Mouse (Mus musculus) c-Kit-positive CD71-negative TER-119-negative erythroid progenitor cells, embryonic 14.5 days (primary cell): Measurements from ENCODE around the gene Coil.
"Not testable (repeated sequence)": the region's sequence is repeated elsewhere in the genome, so short reads cannot be mapped to it uniquely, and the experiment has no call there.

ENCODE experiments used
- DNase-seq: peaks from one replicate; pipeline ENCODE4 v3.0.0-alpha.2; 2013; ENCODE audit warnings: low read depth

Gene Coil

DNA sequence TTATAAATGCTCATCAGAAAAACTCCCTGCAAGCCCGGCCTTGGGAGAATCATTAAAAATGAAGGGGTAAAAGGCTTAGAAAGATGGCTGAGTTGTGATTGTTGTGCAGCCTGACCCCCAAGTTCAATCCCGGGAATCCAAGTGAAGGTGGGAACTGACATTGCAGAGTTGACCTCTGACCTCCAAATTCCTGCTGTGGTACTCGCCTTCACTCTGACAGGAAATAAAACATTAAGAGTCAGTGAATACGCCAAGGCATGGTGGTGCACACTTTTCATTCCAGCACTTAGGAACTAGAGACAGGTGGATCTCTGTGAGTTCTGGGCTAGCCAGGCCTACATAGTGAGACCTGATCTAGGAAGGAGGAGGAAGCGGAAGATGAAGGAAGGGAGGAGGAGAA, 35.4 kb downstream of the Coil start:
- DNase-seq: no peak

GRCm38 (mm10) chr11:89006404-89006803, 36.4 kb downstream of the Coil start:
- no peak for DNase-seq

DNA sequence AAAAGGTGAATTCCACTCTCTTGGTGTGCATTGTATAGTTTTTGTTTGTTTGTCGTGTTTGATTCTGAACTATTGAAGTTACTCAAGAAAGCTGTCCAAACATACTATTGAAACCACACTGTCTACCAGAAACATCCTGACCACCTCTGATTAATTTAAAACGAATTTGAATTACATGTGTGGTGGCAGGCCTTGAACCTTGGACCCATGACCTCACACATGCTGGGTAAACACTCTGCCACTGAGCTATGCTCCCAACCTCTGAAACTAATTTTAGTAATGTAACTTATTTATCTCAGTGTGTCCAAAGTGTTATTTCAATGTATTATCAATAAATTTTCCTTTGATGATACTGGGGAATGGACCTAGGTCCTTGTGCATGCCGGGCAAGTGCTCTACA, 37.5 kb downstream of the Coil start:
- no peak for DNase-seq

DNA sequence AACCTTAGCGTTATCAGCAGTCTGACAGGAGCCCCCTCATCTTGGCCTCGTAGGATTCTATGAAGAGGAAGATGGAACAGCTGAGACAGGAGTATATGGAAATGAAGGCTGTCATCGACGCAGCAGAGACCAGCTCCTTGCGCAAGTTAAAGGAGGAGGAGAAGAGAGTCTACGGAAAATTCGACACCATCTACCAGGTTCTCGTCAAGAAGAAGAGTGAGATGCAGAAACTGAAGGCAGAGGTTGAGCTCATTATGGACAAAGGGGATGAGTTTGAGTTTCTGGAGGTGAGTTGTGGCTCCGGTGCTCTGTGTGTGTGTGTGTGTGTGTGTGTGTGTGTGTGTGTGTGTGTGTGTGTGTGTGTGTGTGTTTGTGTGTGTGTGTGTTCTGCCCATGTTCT, 39.0 kb downstream of the Coil start:
- DNase-seq: no peak

DNA sequence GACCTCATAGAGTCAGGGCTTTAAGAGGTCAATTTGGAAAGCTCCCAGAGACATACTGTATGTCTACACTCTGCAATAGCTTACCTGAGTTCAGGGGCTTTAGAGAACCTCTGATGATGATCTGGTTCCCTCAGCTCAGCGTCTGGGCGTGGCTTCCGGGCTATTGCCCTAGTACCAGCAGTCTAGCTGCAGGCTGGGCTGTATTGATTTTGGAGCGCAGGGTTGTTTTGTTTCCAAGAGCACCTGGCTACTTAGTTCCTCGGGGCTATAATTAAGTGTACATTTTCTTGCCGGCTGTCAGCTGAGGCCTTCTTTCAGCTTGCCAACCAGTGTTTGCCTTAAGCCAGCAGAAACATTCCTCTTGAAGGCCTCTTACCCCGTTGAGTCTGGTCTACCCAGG, 39.4 kb downstream of the Coil start:
- DNase-seq: no peak

- no peak for DNase-seq
These were observed 42.2 kb downstream of the Coil start for GRCm38 (mm10) chr11:89012241-89012640.

GRCm38 (mm10) chr11:89017514-89018182, 47.6 kb downstream of the Coil start:
- DNase-seq: no peak

GRCm38 (mm10) chr11:89020681-89021305, 50.7 kb downstream of the Coil start:
- DNase-seq: no peak

DNA sequence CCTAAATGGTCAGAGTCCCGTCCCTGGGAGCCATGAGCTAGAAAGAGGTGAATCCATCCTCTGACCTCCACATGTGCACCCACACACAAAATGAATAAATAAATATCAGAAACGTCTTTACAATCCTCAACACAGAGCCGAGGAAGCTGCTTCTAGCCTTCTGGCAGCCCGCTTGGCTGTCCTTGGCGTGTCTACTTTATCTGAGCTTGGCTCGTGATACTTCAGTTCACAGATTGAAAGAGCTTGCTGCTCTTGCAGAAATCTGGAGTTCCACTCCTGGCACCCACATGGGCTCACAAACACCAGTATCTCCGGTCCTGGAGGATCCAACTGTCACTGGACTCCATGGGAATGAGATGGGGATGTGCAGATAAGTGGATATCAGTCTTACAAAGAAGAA, 51.6 kb downstream of the Coil start:
- no peak for DNase-seq

- DNase-seq: no peak
These were observed 52.2 kb downstream of the Coil start for GRCm38 (mm10) chr11:89022120-89022731.

DNA sequence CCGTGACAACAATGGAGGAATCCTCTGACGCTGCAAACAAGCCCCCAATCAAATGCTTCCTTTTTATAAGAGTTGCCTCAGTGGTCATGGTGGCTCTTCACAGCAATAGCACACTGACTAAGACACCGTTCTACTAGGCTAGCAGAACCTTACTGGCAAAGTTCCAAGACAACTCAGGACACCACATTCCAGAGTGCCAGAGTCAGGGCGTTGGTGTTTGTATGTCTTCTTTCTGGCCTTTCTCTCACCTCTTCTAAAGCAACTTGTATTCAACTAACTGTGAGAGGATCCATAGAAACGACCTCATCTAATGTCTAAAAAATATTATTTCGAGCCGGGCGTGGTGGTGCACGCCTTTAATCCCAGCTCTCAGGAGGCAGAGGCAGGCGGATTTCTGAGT, 53.4 kb downstream of the Coil start:
- no peak for DNase-seq

DNA sequence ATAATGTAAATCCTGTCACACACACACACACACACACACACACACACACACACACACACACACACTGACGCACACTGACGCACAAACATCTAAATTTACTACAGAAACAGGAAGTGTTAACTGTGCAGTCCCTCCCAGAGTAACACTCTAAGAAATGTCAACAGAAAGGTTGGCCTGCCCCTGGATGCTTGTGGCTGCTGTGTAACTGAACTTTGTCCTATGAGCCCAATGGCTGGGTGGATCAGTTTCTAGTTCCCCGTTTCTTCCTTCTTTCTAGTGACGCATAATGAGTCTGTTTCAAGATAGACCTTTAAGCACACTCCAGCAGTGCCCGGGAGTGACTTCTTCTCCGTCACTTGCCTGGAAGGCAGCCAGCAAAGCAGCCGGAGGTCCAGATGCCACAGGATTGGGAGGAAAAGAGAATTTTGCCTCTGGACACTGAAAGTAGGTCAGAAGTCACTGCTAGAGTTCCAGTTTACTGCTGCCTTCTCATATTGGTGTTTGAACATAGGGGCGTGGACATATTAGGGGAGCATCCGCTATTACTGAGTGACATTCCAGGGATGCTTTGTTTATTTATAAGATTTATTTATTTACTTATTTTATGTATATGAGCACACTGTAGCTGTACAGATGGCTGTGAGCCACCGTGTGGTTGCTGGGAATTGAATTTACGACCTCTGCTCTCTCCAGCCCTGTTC, 54.3 kb downstream of the Coil start:
- no peak for DNase-seq

DNA sequence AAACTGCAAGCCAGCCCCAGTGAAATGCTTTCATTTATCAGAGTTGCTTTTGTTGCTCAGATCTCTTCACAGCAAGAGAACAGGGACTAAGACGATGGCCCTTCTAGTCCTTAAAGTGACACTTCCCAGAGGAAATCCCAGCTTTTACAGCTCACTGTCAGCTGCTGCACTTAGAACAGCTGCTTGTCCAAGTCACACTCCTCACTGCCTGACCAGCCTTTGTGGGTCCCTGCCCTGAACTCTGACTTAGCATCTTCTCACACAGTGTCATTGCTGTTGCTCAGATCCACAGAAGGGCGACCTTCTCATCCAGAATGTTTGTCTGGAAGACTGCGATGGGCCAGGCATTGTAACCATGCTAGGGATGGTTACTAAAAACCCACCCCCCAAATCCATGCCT, 55.6 kb downstream of the Coil start:
- DNase-seq: no peak

DNA sequence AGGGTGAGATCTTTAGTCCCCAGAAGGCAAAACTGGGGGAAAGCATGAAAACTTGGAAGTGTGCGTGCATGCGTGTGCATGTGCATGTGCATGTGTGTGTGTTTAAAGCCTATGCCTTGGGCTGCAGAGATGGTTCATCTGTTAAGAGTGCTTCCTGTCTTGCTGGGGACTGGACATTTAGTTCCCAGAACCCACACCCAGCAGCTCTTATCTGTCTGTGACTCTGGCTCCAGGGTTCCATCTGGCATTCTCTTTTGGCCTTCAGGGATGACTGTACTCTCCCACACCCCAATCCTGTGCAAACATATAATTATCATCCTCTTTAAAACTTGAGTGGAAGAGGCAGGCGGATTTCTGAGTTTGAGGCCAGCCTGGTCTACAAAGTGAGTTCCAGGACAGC, 56.1 kb downstream of the Coil start:
- no peak for DNase-seq

DNA sequence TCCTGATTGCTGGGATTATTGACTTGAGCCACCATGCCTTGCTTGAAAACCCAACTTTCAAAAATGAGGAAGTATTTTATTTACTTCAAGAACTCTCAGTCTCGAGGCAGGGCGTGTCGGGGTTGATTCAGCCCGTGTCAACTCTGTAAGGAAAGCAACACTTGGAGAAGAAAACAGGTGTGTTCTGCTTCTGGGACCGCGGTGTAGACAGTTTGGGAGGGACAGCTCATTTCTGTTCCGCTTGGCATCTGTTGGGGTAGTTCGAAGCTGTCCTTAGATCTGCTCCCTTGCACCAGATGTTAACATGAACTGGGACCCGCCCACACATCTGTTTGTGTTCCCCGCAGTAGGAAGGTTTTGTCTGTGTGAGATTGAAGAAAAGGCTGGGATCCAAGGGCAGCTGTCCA, 57.9 kb downstream of the Coil start:
- peak; percentile 45 for DNase-seq

DNA sequence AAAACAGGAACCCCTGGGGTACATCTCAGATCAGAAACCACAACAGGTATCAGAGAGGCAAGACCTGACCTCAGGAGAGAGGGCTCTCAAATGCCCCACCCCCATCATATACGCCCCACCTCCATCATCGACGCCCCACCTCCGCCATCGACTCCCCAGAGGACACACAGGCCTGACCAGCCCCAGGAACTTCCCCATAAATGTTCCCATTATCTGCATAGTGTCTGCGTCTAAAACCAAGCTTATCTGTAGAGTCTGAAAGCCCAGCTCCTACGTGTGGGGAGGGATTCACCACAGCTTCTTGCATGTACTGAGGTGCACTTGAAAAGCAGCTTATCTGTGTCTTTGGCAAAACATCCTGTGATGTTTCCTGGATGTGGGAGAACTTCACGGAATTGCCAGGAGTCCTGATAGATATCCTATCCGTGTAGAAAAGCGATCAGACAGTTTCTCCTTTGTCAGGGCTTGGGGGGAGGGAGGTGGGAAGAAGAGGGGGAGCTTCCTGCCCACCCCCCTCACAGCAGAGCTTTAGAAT, 58.9 kb downstream of the Coil start:
- no peak for DNase-seq

- no peak for DNase-seq
These were observed 60.5 kb downstream of the Coil start for GRCm38 (mm10) chr11:89030552-89030951.

- DNase-seq: no peak
These were observed 61.1 kb downstream of the Coil start for GRCm38 (mm10) chr11:89031189-89031588.

GRCm38 (mm10) chr11:89034592-89034991, 64.5 kb downstream of the Coil start:
- DNase-seq: no peak

- DNase-seq: no peak
These were observed 65.5 kb downstream of the Coil start for GRCm38 (mm10) chr11:89035552-89035951.

DNA sequence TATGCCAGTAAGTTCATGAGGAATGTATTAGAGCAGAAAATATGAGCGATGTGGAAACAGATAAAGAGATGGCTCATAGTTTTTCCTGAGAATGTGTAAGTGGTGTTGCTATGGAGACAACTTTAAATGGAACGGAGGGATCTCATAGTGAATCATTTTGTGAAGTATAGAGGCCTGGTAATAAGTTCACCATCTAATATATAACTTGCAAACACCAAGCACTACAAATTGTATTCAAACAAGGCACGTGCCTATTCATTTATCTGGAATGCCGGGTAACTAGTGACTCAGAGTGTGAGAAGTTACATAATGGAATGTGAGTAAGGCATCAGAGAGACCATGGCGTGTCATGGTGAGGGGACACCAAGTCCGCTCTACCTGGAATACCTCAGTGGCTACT, 68.4 kb downstream of the Coil start:
- no peak for DNase-seq

DNA sequence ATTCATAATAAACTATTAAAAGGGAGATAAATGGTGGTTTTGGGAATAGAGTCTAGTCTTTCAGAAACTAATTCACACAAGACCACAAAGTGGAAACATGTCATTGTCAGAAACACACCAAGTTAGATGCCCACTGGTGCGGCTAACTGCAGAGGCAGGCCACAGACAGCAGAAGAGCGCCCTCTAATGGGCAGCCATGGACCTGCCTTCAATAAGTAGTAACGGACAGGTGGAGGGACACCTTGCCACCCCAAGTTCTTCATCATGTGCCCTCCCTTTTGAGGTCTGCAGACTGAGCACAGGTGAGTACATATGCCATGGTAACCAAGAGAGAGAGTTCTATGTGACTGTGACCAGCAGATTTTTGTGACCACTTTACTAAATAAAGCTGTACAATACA, 69.3 kb downstream of the Coil start:
- DNase-seq: no peak

DNA sequence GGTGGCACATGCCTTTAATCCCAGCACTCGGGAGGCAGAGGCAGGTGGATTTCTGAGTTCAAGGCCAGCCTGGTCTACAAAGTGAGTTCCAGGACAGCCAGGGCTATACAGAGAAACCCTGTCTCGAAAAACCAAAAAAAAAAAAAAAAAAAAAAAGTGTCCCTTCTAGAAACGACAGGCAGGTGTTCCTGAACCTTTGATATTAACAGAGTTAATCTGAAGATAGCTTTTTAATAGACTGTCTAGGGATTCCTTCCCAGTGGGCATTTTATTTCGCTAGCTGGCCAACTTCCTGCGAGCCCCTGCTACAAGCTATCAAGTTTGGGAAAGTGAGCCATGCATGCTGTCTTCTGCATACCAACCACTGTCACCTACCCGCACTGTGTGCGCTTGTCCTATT, 71.0 kb downstream of the Coil start:
- not testable (repeated sequence) for DNase-seq
